17 mouse cellular contexts compared by ENCODE assay signal in the genomic region with DNA sequence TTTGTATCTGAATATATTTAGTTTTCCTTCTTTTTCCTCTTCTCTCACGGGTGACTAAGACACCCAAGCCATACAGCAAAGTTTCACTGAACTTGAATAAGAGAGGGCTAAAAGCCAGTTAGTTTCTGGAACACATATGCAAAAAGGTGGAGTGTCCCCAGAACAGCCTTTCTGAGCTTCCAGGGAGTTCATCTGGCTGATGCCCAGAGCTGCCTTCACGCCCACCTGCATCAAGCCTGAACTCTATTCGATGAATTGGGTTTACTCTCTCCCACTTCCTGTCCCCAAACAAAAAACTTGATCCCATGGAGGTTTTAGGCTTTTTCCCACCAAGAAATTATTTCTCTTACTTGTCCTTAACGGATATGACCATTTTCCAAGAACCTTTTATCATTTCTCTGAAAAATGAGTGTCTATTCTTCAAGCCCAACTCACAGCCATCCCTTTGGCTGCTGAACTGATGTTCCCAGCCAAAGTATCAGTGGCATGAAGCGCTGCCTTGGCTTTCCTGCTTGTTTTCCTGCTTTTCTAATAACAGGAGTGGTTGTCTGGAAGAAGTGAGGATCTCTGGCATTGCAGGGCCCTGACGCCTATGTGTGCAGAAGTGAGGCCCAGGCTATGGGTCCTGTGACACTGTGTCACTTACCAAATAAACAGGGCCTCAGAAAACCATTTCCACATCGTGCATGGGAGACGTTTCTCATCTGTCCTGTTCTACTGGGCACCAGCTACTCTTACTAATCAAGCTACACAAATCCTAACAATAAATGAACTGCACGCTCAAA.
"Had no signal": no experiment of that assay in that cellular context is flagged by ENCODE, and none has a peak within 500 bp of the region (broad histone marks: within the 10 kb centered on the region; RNA-seq: fewer than 3 reads in every experiment).

No protein-coding gene starts in this region.

- H3K36me3 ChIP-seq: limb, embryonic 15.5 days; liver, embryonic 12.5 days; lung, embryonic 15.5 days; midbrain, embryonic 12.5 days; neural tube, embryonic 13.5 days had no signal

- H3K27ac ChIP-seq: limb, embryonic 15.5 days; liver, embryonic 12.5 days; lung, embryonic 15.5 days; macrophage; midbrain, embryonic 12.5 days; neural tube, embryonic 13.5 days had no signal

- H3K4me3 ChIP-seq: limb, embryonic 15.5 days; liver, embryonic 12.5 days; lung, embryonic 15.5 days; megakaryocyte, embryonic 14.5 days; midbrain, embryonic 12.5 days; neural tube, embryonic 13.5 days had no signal

- H3K4me1 ChIP-seq: limb, embryonic 15.5 days; liver, embryonic 12.5 days; lung, embryonic 15.5 days; megakaryocyte, embryonic 14.5 days; midbrain, embryonic 12.5 days; neural tube, embryonic 13.5 days had no signal

- H3K9me3 ChIP-seq: limb, embryonic 15.5 days; liver, embryonic 12.5 days; lung, embryonic 15.5 days; megakaryocyte, embryonic 14.5 days; midbrain, embryonic 12.5 days; neural tube, embryonic 13.5 days had no signal

- H3K4me2 ChIP-seq: limb, embryonic 15.5 days; liver, embryonic 12.5 days; lung, embryonic 15.5 days; midbrain, embryonic 12.5 days; neural tube, embryonic 13.5 days had no signal

- ATAC-seq: liver, embryonic 12.5 days; midbrain, embryonic 16.5 days had no signal

- DNase-seq: kidney, postnatal 36 days; layer of hippocampus, adult 9-11 months; layer of hippocampus, postnatal 36 days; lung, postnatal 14 days; retina, postnatal 1 day; right cerebral cortex, postnatal 4 days; spleen, adult 18-20 months; thymus, adult 18-20 months; thymus, postnatal 14 days had no signal

- H3K9ac ChIP-seq: limb, embryonic 15.5 days; liver, embryonic 12.5 days; lung, embryonic 15.5 days; midbrain, embryonic 12.5 days; neural tube, embryonic 13.5 days had no signal
